Mouse (Mus musculus) testis, adult 2 months (tissue): ENCODE measurements around the gene Pdlim7.

Experiments used
- CTCF ChIP-seq: fragments of 200-500 bp; IDR thresholded peaks from 2 replicates; pipeline ENCODE4 v1.5.1; 2012; ENCODE audit warnings: low read depth, mild to moderate bottlenecking, inconsistent platforms, low read length, moderate library complexity; ENCODE audit not compliant: control insufficient read depth, insufficient read depth, insufficient replicate concordance
- POLR2A ChIP-seq: fragments of 200-500 bp; IDR thresholded peaks from 2 replicates; pipeline ENCODE4 v1.6.1; 2012; ENCODE audit warnings: low read depth, mild to moderate bottlenecking, inconsistent platforms, low read length, moderate library complexity; ENCODE audit not compliant: control insufficient read depth

- no peak for TF ChIP-seq POLR2A
- no peak for TF ChIP-seq CTCF
Measured at GRCm38 (mm10) chr13:55476256-55476655, 37.2 kb downstream of the Pdlim7 start.
